Comparison of ENCODE assay signal across 20 mouse cellular contexts in the genomic region with DNA sequence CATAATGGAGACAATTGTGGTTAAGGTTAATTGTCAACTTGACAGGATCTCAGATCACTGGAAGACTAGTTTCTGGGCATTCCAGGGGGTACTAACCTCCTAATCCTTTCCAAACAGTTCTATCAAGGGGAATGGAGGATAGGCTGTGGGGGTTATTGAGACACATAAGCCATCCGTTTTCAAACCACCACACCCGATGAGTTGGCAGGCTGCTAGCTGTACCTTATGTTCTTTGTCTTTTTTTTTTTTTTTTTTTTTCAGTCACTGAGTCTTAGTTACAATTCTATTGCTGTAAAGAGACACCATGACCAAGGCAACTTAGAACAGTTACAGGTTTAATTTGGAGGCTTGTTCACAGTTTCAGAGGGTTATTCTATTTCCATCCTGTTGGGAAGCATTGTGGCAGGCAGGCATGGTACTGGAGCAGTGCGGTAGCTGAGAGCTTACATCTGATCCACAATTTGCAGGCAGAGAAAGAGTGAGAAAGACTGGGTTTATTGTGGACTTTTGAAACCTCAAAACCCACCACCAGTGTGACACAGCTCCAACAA. TPM values are rescaled to one million over a fixed set of nuclear protein-coding genes. Genes with fewer than 3 reads are reported as not detected.
DNase-seq lines count a peak whose midpoint lies in the region; ATAC-seq and TF ChIP-seq lines count a peak whose summit lies in the region.
"Had no signal": no experiment of that assay in that cellular context is flagged by ENCODE, and none has a peak within 500 bp of the region (broad histone marks: within the 10 kb centered on the region; RNA-seq: fewer than 3 reads in every experiment).

No protein-coding gene starts in this region.

- DNase-seq in cerebellum, adult 9-11 months, result peak; percentile 34
- DNase-seq in cerebellum, adult 11 months, result no peak
- peak in 1 of 2 experiments; percentile 25 for DNase-seq in layer of hippocampus, adult 2 months (ENCODE audit: low spot score in 2 of 2)
- DNase-seq in layer of hippocampus, postnatal 25 days (ENCODE audit: extremely low spot score in 1 of 2, low spot score in 1 of 2), result no peak
- DNase-seq in G1E (ENCODE audit: low spot score), result no peak
- no peak for DNase-seq in kidney, adult 11 months
- DNase-seq: adrenal gland, postnatal 10 days; gastrocnemius, postnatal 10 days; heart, adult 18-20 months; heart, postnatal 10 days; heart, postnatal 4 days had no signal

- peaks cover 10% of the 10 kb centered on the region; the same call in 1 of the 2 replicates for H3K9me3 ChIP-seq in G1E (replicated peaks)
- H3K9me3 ChIP-seq: heart, embryonic 10.5 days had no signal

- no peak overlapping the region for H3K4me3 ChIP-seq in layer of hippocampus, adult 2 months
- no peak overlapping the region for H3K4me3 ChIP-seq in G1E (ENCODE audit: low read depth, low read length)
- H3K4me3 ChIP-seq: embryonic facial prominence, embryonic 10.5 days; forebrain, embryonic 10.5 days; heart, embryonic 10.5 days; hindbrain, embryonic 12.5 days had no signal

- no peak for TF ChIP-seq CTCF in layer of hippocampus, adult 2 months (conservative IDR thresholded peaks at IDR 0.05)
- TF ChIP-seq CTCF in G1E (IDR thresholded peaks at IDR 0.05; ENCODE audit: low read depth, low read length), result no peak

- H3K36me3 ChIP-seq in G1E (replicated peaks), result no peaks in the 10 kb centered on the region
- H3K36me3 ChIP-seq: hindbrain, embryonic 12.5 days had no signal

- peak; percentile 15; the same call in 1 of the 2 replicates for ATAC-seq in G1E (ENCODE audit: extremely low read depth, insufficient number of reproducible peaks, low FRiP score, poor library complexity, severe bottlenecking)
- peak; percentile 60 for ATAC-seq in megakaryocyte progenitor cell, adult 5-6 weeks (replicated peaks; ENCODE audit: poor library complexity)
- ATAC-seq: forebrain, embryonic 14.5 days; hindbrain, embryonic 16.5 days; inflammation-experienced regulatory T-cells, adult 6 months; intestine, postnatal 0 days had no signal

- no peaks in the 10 kb centered on the region for H3K27me3 ChIP-seq in G1E (ENCODE audit: insufficient read depth, low read length)
- H3K27me3 ChIP-seq: hindbrain, embryonic 12.5 days had no signal

- peaks cover 2% of the 10 kb centered on the region for H3K4me1 ChIP-seq in G1E (ENCODE audit: insufficient read depth, low read depth, low read length)
- H3K4me1 ChIP-seq: embryonic facial prominence, embryonic 10.5 days; forebrain, embryonic 10.5 days had no signal

- peak overlapping the region; percentile 8 for H3K27ac ChIP-seq in layer of hippocampus, adult 2 months
- H3K27ac ChIP-seq: embryonic facial prominence, embryonic 10.5 days; forebrain, embryonic 10.5 days; heart, embryonic 10.5 days; hindbrain, embryonic 12.5 days had no signal

RNA-seq across cellular contexts. Expression of a gene that starts 14.5 kb away (rescaled TPM):
- total RNA-seq in layer of hippocampus, adult 2 months (2021), result 10 to 100 TPM; 51.4 to 62.7 TPM
- total RNA-seq in layer of hippocampus, postnatal 25 days (2021), result 10 to 100 TPM; 48.5 to 49.4 TPM
- total RNA-seq in G1E (2014; fragmentation: Nextera tagmentation) (28.3 and 49.0 TPM in 2 replicates), G1E (2017) (24.9 and 29.2 TPM in 2 replicates)
- 2.7 and 2.8 TPM in 2 replicates for polyA plus RNA-seq in G1E (2012)
- 30.5 and 34.0 TPM in 2 replicates for total RNA-seq in megakaryocyte progenitor cell, adult 5-6 weeks (2015)
- 29.5 and 40.2 TPM in 2 replicates for total RNA-seq in megakaryocyte progenitor cell, adult 5-6 weeks (2017)
